Mouse (Mus musculus) CH12.LX (cell line): ENCODE measurements at regions not wholly inside any gene's neighbourhood (a gene's known extent, or its start where the extent isn't known, plus 50 kb on each side); places are given as distances from the start of the nearest gene placed in this dataset.

ENCODE experiments used
- DNase-seq: peaks from one replicate; pipeline ENCODE4 v3.0.0-alpha.2; 2013; ENCODE audit errors: extremely low read depth
- H3K27ac ChIP-seq: 2 replicates; pipeline ENCODE4 v1.5.1; 2012; ENCODE audit warnings: low read depth, mild to moderate bottlenecking, control low read depth, moderate library complexity; ENCODE audit not compliant: insufficient read depth
- H3K27me3 ChIP-seq: replicated peaks from 2 replicates; pipeline ENCODE3; 2012; ENCODE audit warnings: inconsistent platforms
- H3K36me3 ChIP-seq, 2 experiments: replicated peaks in 1 of 2; 2 replicates each; pipeline versions ENCODE3 to v1.6.1; 2012; ENCODE audit warnings: inconsistent platforms in 1 of 2, low read length in 1 of 2, mild to moderate bottlenecking in 1 of 2, mixed read lengths in 1 of 2, moderate library complexity in 1 of 2; ENCODE audit not compliant: control insufficient read depth in 1 of 2, insufficient read depth in 1 of 2
- H3K4me1 ChIP-seq, 2 experiments: 2 replicates each; pipeline ENCODE4 v1.6.1; 2012; ENCODE audit warnings: inconsistent platforms in 1 of 2, moderate library complexity in 1 of 2; ENCODE audit not compliant: insufficient read depth in 2 of 2, control insufficient read depth in 1 of 2
- H3K4me2 ChIP-seq: 2 replicates; pipeline ENCODE4 v1.6.1; 2012; ENCODE audit warnings: low read depth, mild to moderate bottlenecking, control low read depth; ENCODE audit not compliant: poor library complexity, insufficient read depth, severe bottlenecking
- H3K4me3 ChIP-seq, 3 experiments: fragments of 150-350 bp in 1 of 3; sonication (generic) in 1 of 3; replicated peaks in 1 of 3; 2 replicates each; pipeline versions ENCODE3 to v1.5.1; 2011 to 2012; ENCODE audit warnings: low read depth in 2 of 3, low read length in 2 of 3, mild to moderate bottlenecking in 2 of 3, moderate library complexity in 2 of 3, control low read depth in 1 of 3, improper control_type of control experiment in 1 of 3, inconsistent platforms in 1 of 3, mixed read lengths in 1 of 3; ENCODE audit not compliant: poor library complexity in 1 of 3
- H3K79me2 ChIP-seq: replicated peaks from 2 replicates; pipeline ENCODE4 v1.6.1; 2012; ENCODE audit warnings: mild to moderate bottlenecking, moderate library complexity; ENCODE audit not compliant: control insufficient read depth, poor library complexity, insufficient read depth, severe bottlenecking; ENCODE audit errors: extremely low read depth
- H3K9ac ChIP-seq: 2 replicates; pipeline ENCODE4 v1.6.1; 2012; ENCODE audit warnings: low read depth, mild to moderate bottlenecking, control low read depth, moderate library complexity; ENCODE audit not compliant: insufficient read depth
- H3K9me3 ChIP-seq: replicated peaks from 2 replicates; pipeline ENCODE3; 2012; ENCODE audit warnings: low read length, inconsistent platforms, mixed read lengths
- BHLHE40 ChIP-seq: IDR thresholded peaks from 2 replicates; pipeline ENCODE4 v1.6.1; 2011; ENCODE audit warnings: mild to moderate bottlenecking, low read depth, low read length, improper control_type of control experiment
- CTCF ChIP-seq, 2 experiments: IDR thresholded peaks in 1 of 2; conservative IDR thresholded peaks in 1 of 2; 2 replicates each; pipeline ENCODE4 v1.5.1; 2011 to 2012; ENCODE audit warnings: low read depth in 2 of 2, low read length in 2 of 2, improper control_type of control experiment in 1 of 2, inconsistent platforms in 1 of 2, mild to moderate bottlenecking in 1 of 2, moderate library complexity in 1 of 2
- E2F4 ChIP-seq: IDR thresholded peaks from 2 replicates; pipeline ENCODE4 v1.6.1; 2011; ENCODE audit warnings: low read depth, low read length, improper control_type of control experiment; ENCODE audit not compliant: insufficient replicate concordance
- EP300 ChIP-seq: IDR thresholded peaks from 2 replicates; pipeline ENCODE4 v1.6.1; 2011; ENCODE audit warnings: low read length, improper control_type of control experiment
- ETS1 ChIP-seq: conservative IDR thresholded peaks from 2 replicates; pipeline ENCODE4 v1.6.1; 2012; ENCODE audit warnings: low read depth, mild to moderate bottlenecking, inconsistent platforms, low read length, improper control_type of control experiment, moderate library complexity
- HCFC1 ChIP-seq: IDR thresholded peaks from 2 replicates; pipeline ENCODE4 v1.6.1; 2012; ENCODE audit warnings: low read depth, mild to moderate bottlenecking, inconsistent platforms, low read length, improper control_type of control experiment
- JUN ChIP-seq: IDR thresholded peaks from 2 replicates; pipeline ENCODE4 v1.6.1; 2011; ENCODE audit warnings: low read depth, mild to moderate bottlenecking, low read length, improper control_type of control experiment, moderate library complexity; ENCODE audit not compliant: insufficient read depth
- JUND ChIP-seq: conservative IDR thresholded peaks from 2 replicates; pipeline ENCODE4 v1.6.1; 2011; ENCODE audit warnings: low read depth, low read length, improper control_type of control experiment
- MAZ ChIP-seq: IDR thresholded peaks from 2 replicates; pipeline ENCODE4 v1.6.1; 2012; ENCODE audit warnings: low read depth, mild to moderate bottlenecking, inconsistent platforms, low read length, improper control_type of control experiment, moderate library complexity
- MYC ChIP-seq: IDR thresholded peaks from 2 replicates; pipeline ENCODE4 v1.6.1; 2011; ENCODE audit warnings: low read depth, mild to moderate bottlenecking, improper control_type of control experiment, low read length
- NELFE ChIP-seq: IDR thresholded peaks from 2 replicates; pipeline ENCODE4 v1.6.1; 2011; ENCODE audit warnings: low read depth, low read length, improper control_type of control experiment
- PAX5 ChIP-seq: IDR thresholded peaks from 2 replicates; pipeline ENCODE4 v1.6.1; 2012; ENCODE audit warnings: low read length, inconsistent platforms, mixed read lengths
- SIN3A ChIP-seq: IDR thresholded peaks from 2 replicates; pipeline ENCODE4 v1.6.1; 2012; ENCODE audit warnings: low read length, improper control_type of control experiment, inconsistent platforms
- SMC3 ChIP-seq: IDR thresholded peaks from 2 replicates; pipeline ENCODE4 v1.6.1; 2011; ENCODE audit warnings: low read depth, low read length, improper control_type of control experiment
- TBP ChIP-seq: conservative IDR thresholded peaks from 2 replicates; pipeline ENCODE4 v1.6.1; 2011; ENCODE audit warnings: low read depth, low read length, improper control_type of control experiment
- TCF12 ChIP-seq: IDR thresholded peaks from 2 replicates; pipeline ENCODE4 v1.6.1; 2014; ENCODE audit warnings: low read depth, mild to moderate bottlenecking, inconsistent platforms, low read length, improper control_type of control experiment
- UBTF ChIP-seq: IDR thresholded peaks from 2 replicates; pipeline ENCODE4 v1.6.1; 2012; ENCODE audit warnings: low read depth, mild to moderate bottlenecking, inconsistent platforms, low read length, improper control_type of control experiment, moderate library complexity
- USF1 ChIP-seq: IDR thresholded peaks from 2 replicates; pipeline ENCODE4 v1.6.1; 2014; ENCODE audit warnings: low read depth, mild to moderate bottlenecking, inconsistent platforms, low read length, improper control_type of control experiment
- USF2 ChIP-seq: conservative IDR thresholded peaks from 2 replicates; pipeline ENCODE4 v1.6.1; 2011; ENCODE audit warnings: low read depth, low read length, improper control_type of control experiment
- ZKSCAN1 ChIP-seq: IDR thresholded peaks from 2 replicates; pipeline ENCODE4 v1.6.1; 2012; ENCODE audit warnings: low read depth, inconsistent platforms, low read length, improper control_type of control experiment, borderline replicate concordance
- ZMIZ1 ChIP-seq: IDR thresholded peaks from 2 replicates; pipeline ENCODE4 v1.6.1; 2012; ENCODE audit warnings: low read depth, mild to moderate bottlenecking, inconsistent platforms, low read length, improper control_type of control experiment
- ZNF384 ChIP-seq: IDR thresholded peaks from 2 replicates; pipeline ENCODE4 v1.6.1; 2012; ENCODE audit warnings: low read depth, low read length, improper control_type of control experiment, inconsistent platforms
- dilution Hi-C: fragments of 300-500 bp; cut with MboI; formaldehyde crosslinking; loops from 2 replicates; pipeline ENCODE4 v1.14.3; 2020; ENCODE audit warnings: low sequenced_read_pairs; ENCODE audit not compliant: extremely low pct_unique_long_range_greater_than_20kb, extremely low pct_ligation_motif_present
- in situ Hi-C: fragments of 300-500 bp; cut with MboI; formaldehyde crosslinking; loops from 3 replicates; pipeline ENCODE4 v1.14.3; 2019; ENCODE audit warnings: low sequenced_read_pairs, low pct_ligation_motif_present, low pct_unique_long_range_greater_than_20kb, mixed read lengths

GRCm38 (mm10) chr15:25554945-25555344 is 67.4 kb upstream of the Myo10 start:
- Histone ChIP-seq H3K27ac (no peak overlapping the region), H3K27me3 (no peaks in the 10 kb centered on the region), H3K79me2 (no peaks in the 10 kb centered on the region), H3K36me3 (no peaks in the 10 kb centered on the region), H3K4me1 (peaks cover 2 to 10% of the 10 kb centered on the region in 2 experiments; a peak in 2 of 4 replicates), H3K9me3 (no peaks in the 10 kb centered on the region), H3K4me3 (no peak overlapping the region), H3K4me2 (no peak overlapping the region), H3K9ac (no peak overlapping the region)
- dilution Hi-C loops, result no loop called here
- no peak for DNase-seq
- in situ Hi-C loops, result no loop called here
- TF ChIP-seq BHLHE40 (no peak), CTCF (conservative IDR thresholded peaks at IDR 0.05 in 1 of 2, IDR thresholded peaks at IDR 0.05 in 1 of 2; ENCODE audit: low read depth in 2 of 2, low read length in 2 of 2) (no peak), USF1 (no peak), UBTF (no peak), E2F4 (no peak), ZNF384 (no peak), ETS1 (no peak), ZMIZ1 (no peak), EP300 (no peak), MYC (no peak), TCF12 (no peak)

- no peak for TF ChIP-seq JUND
- no peak for TF ChIP-seq ZKSCAN1
- no peak for TF ChIP-seq USF2
- TF ChIP-seq EP300, result no peak
- no peak for TF ChIP-seq MAZ
- no peak for TF ChIP-seq ZNF384
- no peak for TF ChIP-seq NELFE
- TF ChIP-seq HCFC1, result no peak
- TF ChIP-seq BHLHE40, result no peak
- no peak for TF ChIP-seq E2F4
- TF ChIP-seq SMC3, result no peak
- no peak for TF ChIP-seq SIN3A
- no peak for TF ChIP-seq JUN
- no peak for TF ChIP-seq TBP
- no peak for TF ChIP-seq PAX5
- TF ChIP-seq, all 38 proteins: peak for 0
- Histone ChIP-seq H3K27ac (no peak overlapping the region), H3K27me3 (no peaks in the 10 kb centered on the region), H3K4me1 (peaks cover 2 to 5% of the 10 kb centered on the region in 2 experiments; a peak in 1 of 4 replicates), H3K4me3 (no peak overlapping the region), H3K9me3 (peaks cover 6% of the 10 kb centered on the region), H3K9ac (no peak overlapping the region), H3K4me2 (no peak overlapping the region), H3K36me3 (no peaks in the 10 kb centered on the region), H3K79me2 (no peaks in the 10 kb centered on the region)
- dilution Hi-C loops, result no loop called here
- no peak for DNase-seq
- in situ Hi-C loops, result no loop called here
Observed at GRCm38 (mm10) chr15:25555852-25556251, 66.5 kb upstream of the Myo10 start.
